Mouse (Mus musculus): Measurements from ENCODE around the gene Rreb1.

Rreb1 gene

GRCm38 (mm10) chr13:37934920-37935319, 156.7 kb downstream of the Rreb1 start:
- no peak for ATAC-seq (ENCODE audit: insufficient number of reproducible peaks, low FRiP score, low TSS enrichment)

GRCm38 (mm10) chr13:37936351-37936750, 158.2 kb downstream of the Rreb1 start:
- ATAC-seq (ENCODE audit: insufficient number of reproducible peaks, low FRiP score, low TSS enrichment) = no peak

GRCm38 (mm10) chr13:37940167-37940566, 162.0 kb downstream of the Rreb1 start:
- ATAC-seq (ENCODE audit: insufficient number of reproducible peaks, low FRiP score, low TSS enrichment) = no peak

- no peak for ATAC-seq (ENCODE audit: insufficient number of reproducible peaks, low FRiP score, low TSS enrichment)
Measured at GRCm38 (mm10) chr13:37940649-37941048, 162.4 kb downstream of the Rreb1 start.

GRCm38 (mm10) chr13:37941138-37941645, 163.0 kb downstream of the Rreb1 start:
- no peak for ATAC-seq (ENCODE audit: insufficient number of reproducible peaks, low FRiP score, low TSS enrichment)

GRCm38 (mm10) chr13:37941950-37942886, 164.0 kb downstream of the Rreb1 start:
- ATAC-seq (ENCODE audit: insufficient number of reproducible peaks, low FRiP score, low TSS enrichment) = no peak

- no peak for ATAC-seq (ENCODE audit: insufficient number of reproducible peaks, low FRiP score, low TSS enrichment)
Measured at GRCm38 (mm10) chr13:37942887-37943331, 164.7 kb downstream of the Rreb1 start.

GRCm38 (mm10) chr13:37943466-37943865, 165.3 kb downstream of the Rreb1 start:
- ATAC-seq (ENCODE audit: insufficient number of reproducible peaks, low FRiP score, low TSS enrichment) = no peak

GRCm38 (mm10) chr13:37944306-37944705, 166.1 kb downstream of the Rreb1 start:
- ATAC-seq (ENCODE audit: insufficient number of reproducible peaks, low FRiP score, low TSS enrichment) = no peak

GRCm38 (mm10) chr13:37945392-37945791, 167.2 kb downstream of the Rreb1 start:
- ATAC-seq (ENCODE audit: insufficient number of reproducible peaks, low FRiP score, low TSS enrichment) = no peak

GRCm38 (mm10) chr13:37946734-37947133, 168.5 kb downstream of the Rreb1 start:
- ATAC-seq (ENCODE audit: insufficient number of reproducible peaks, low FRiP score, low TSS enrichment) = peak; percentile 69

- ATAC-seq (ENCODE audit: insufficient number of reproducible peaks, low FRiP score, low TSS enrichment) = no peak
Measured at GRCm38 (mm10) chr13:37952981-37953380, 174.8 kb downstream of the Rreb1 start.

- ATAC-seq (ENCODE audit: insufficient number of reproducible peaks, low FRiP score, low TSS enrichment) = no peak
Measured at GRCm38 (mm10) chr13:37954318-37954717, 176.1 kb downstream of the Rreb1 start.

GRCm38 (mm10) chr13:37958498-37959238, 180.5 kb downstream of the Rreb1 start:
- no peak for ATAC-seq (ENCODE audit: insufficient number of reproducible peaks, low FRiP score, low TSS enrichment)

- no peak for ATAC-seq (ENCODE audit: insufficient number of reproducible peaks, low FRiP score, low TSS enrichment)
Measured at GRCm38 (mm10) chr13:37959239-37959907, 181.2 kb downstream of the Rreb1 start.

- no peak for ATAC-seq (ENCODE audit: insufficient number of reproducible peaks, low FRiP score, low TSS enrichment)
Measured at GRCm38 (mm10) chr13:37959936-37960335, 181.7 kb downstream of the Rreb1 start.

GRCm38 (mm10) chr13:37962541-37962940, 184.3 kb downstream of the Rreb1 start:
- no peak for ATAC-seq (ENCODE audit: insufficient number of reproducible peaks, low FRiP score, low TSS enrichment)

GRCm38 (mm10) chr13:37963354-37964007, 185.3 kb downstream of the Rreb1 start:
- 0 out of 2 replicates have a peak, but pooled peaks have one; percentile 41 for ATAC-seq (ENCODE audit: insufficient number of reproducible peaks, low FRiP score, low TSS enrichment)

- no peak for ATAC-seq (ENCODE audit: insufficient number of reproducible peaks, low FRiP score, low TSS enrichment)
Measured at GRCm38 (mm10) chr13:37964128-37965087, 186.2 kb downstream of the Rreb1 start.

Measured in cerebellum, adult (tissue).